8 mouse cellular contexts compared by ENCODE assay signal in genomic region chr1:132116606-132117005, GRCm38 (mm10). TPM values are rescaled to one million over a fixed set of nuclear protein-coding genes. Genes with fewer than 3 reads are reported as not detected.
DNase-seq lines count a peak whose midpoint lies in the region; ATAC-seq lines count a peak whose summit lies in the region.

No protein-coding gene starts in this region.

- H3K27me3 ChIP-seq in forebrain, embryonic 10.5 days (ENCODE audit: poor library complexity, severe bottlenecking), result no peaks in the 10 kb centered on the region
- H3K27me3 ChIP-seq in forebrain, embryonic 15.5 days, result no peaks in the 10 kb centered on the region

- H3K27ac ChIP-seq in forebrain, embryonic 10.5 days, result no peak overlapping the region
- H3K27ac ChIP-seq in forebrain, embryonic 15.5 days (replicated peaks), result no peak overlapping the region

- no peak overlapping the region; the same call in 1 of the 2 replicates for H3K4me3 ChIP-seq in forebrain, embryonic 10.5 days
- no peak overlapping the region for H3K4me3 ChIP-seq in forebrain, embryonic 15.5 days

- no peak for ATAC-seq in forebrain, embryonic 15.5 days (replicated peaks)

- no peaks in the 10 kb centered on the region for H3K36me3 ChIP-seq in forebrain, embryonic 10.5 days (replicated peaks)
- H3K36me3 ChIP-seq in forebrain, embryonic 15.5 days, result no peaks in the 10 kb centered on the region

- DNase-seq in forebrain, embryonic 10.5 days (ENCODE audit: extremely low spot score, low spot score), result peak; percentile 69
- peak; percentile 75 for DNase-seq in NIH3T3 (ENCODE audit: low read depth)
- peak; percentile 91 to 94 for DNase-seq in cerebellum, postnatal 10 days
- peak; percentile 46 to 49 for DNase-seq in gastrocnemius, adult 8-10 months (ENCODE audit: low spot score in 2 of 2)
- peak; percentile 81 to 82 for DNase-seq in layer of hippocampus, postnatal 10 days (ENCODE audit: low spot score in 2 of 2)
- peak; percentile 73 for DNase-seq in mesoderm, embryonic 11.5 days (ENCODE audit: low read depth, low spot score)
- DNase-seq in spleen, postnatal 36 days (ENCODE audit: low spot score in 2 of 2), result peak; percentile 56 to 61

- H3K4me2 ChIP-seq in forebrain, embryonic 15.5 days (replicated peaks), result no peak overlapping the region

- peaks cover 6% of the 10 kb centered on the region; the same call in 1 of the 2 replicates for H3K4me1 ChIP-seq in forebrain, embryonic 10.5 days
- H3K4me1 ChIP-seq in forebrain, embryonic 15.5 days, result peaks cover 4% of the 10 kb centered on the region; the same call in 1 of the 2 replicates

- no peak overlapping the region for H3K9ac ChIP-seq in forebrain, embryonic 15.5 days (replicated peaks)

- 24% methylated on average over 18 of the region's 18 CpGs for WGBS in forebrain, embryonic 10.5 days
- 23% methylated on average over 18 of the region's 18 CpGs for WGBS in forebrain, embryonic 15.5 days

- H3K9me3 ChIP-seq in forebrain, embryonic 10.5 days, result no peaks in the 10 kb centered on the region
- H3K9me3 ChIP-seq in forebrain, embryonic 15.5 days, result no peaks in the 10 kb centered on the region

RNA-seq across cellular contexts. Expression of gene Cdk18, which starts 22.9 kb away (rescaled TPM):
- 1.4 and 1.5 TPM in 2 replicates for polyA plus RNA-seq in forebrain, embryonic 10.5 days (2016; fragmentation: Nextera tagmentation; extraction: Ambion mirVana)
- 0.18 and 0.69 TPM in 2 replicates for polyA plus RNA-seq in forebrain, embryonic 15.5 days (2015; fragmentation: Nextera tagmentation; extraction: Ambion mirVana)
- total RNA-seq in gastrocnemius, adult 8-10 months (2022), result 1 to 10 TPM; 4.2 to 6.7 (median 4.2) TPM
- total RNA-seq in layer of hippocampus, postnatal 10 days (2021), result 10 to 100 TPM; 19.3 to 23.4 TPM

RNA-seq across cellular contexts. Expression of gene Mfsd4a, which starts 48.7 kb away (rescaled TPM):
- 11.1 and 13.0 TPM in 2 replicates for polyA plus RNA-seq in forebrain, embryonic 10.5 days (2016; fragmentation: Nextera tagmentation; extraction: Ambion mirVana)
- polyA plus RNA-seq in forebrain, embryonic 15.5 days (2015; fragmentation: Nextera tagmentation; extraction: Ambion mirVana), result 8.8 and 8.9 TPM in 2 replicates
- 10 to 100 TPM; 11.6 to 17.4 (median 14.7) TPM for total RNA-seq in gastrocnemius, adult 8-10 months (2022)
- 10 to 100 TPM; 32.1 to 33.6 TPM for total RNA-seq in layer of hippocampus, postnatal 10 days (2021)
